Mouse (Mus musculus): ENCODE measurements around the gene Adh1. TPM values are rescaled to one million over a fixed set of nuclear protein-coding genes. Genes with fewer than 3 reads are reported as not detected.

Adh1 gene
- polyA plus RNA-seq, 1 experiment from 2014 or later, result 1.3 TPM

- no peaks in the 10 kb centered on the region for H3K4me1 ChIP-seq (ENCODE audit: control insufficient read depth, insufficient read depth, low read length)
- no peak overlapping the region for H3K4me2 ChIP-seq (ENCODE audit: low read depth, severe bottlenecking)
- H3K9ac ChIP-seq (ENCODE audit: low read length), result no peak overlapping the region
- no peaks in the 10 kb centered on the region for H3K36me3 ChIP-seq (ENCODE audit: control insufficient read depth, insufficient read depth, low read length)
- no peak overlapping the region for H3K4me3 ChIP-seq (ENCODE audit: low read depth, low read length)
- H3K27ac ChIP-seq (replicated peaks; ENCODE audit: low read depth, low read length), result no peak overlapping the region
- no peaks in the 10 kb centered on the region for H3K9me3 ChIP-seq (ENCODE audit: control insufficient read depth, low read length)
- WGBS, result 91% methylated on average over 17 of the region's 17 CpGs
- DNase-seq (ENCODE audit: low spot score) (no peak), ATAC-seq (ENCODE audit: insufficient number of reproducible peaks, low FRiP score, low TSS enrichment, low read depth) (no peak)
- H3K27me3 ChIP-seq (ENCODE audit: control insufficient read depth, insufficient read depth, low read length), result no peaks in the 10 kb centered on the region
Observed at GRCm38 (mm10) chr3:138325001-138325400, 64.2 kb downstream of the Adh1 start.

- 90% methylated on average over 6 of the region's 6 CpGs for WGBS
- ATAC-seq (ENCODE audit: insufficient number of reproducible peaks, low FRiP score, low TSS enrichment, low read depth), result no peak
Observed at GRCm38 (mm10) chr3:138325466-138325865, 64.7 kb downstream of the Adh1 start.

GRCm38 (mm10) chr3:138333910-138334309 is 73.1 kb downstream of the Adh1 start:
- no peak overlapping the region for H3K27ac ChIP-seq (replicated peaks; ENCODE audit: low read depth, low read length)
- ATAC-seq (ENCODE audit: insufficient number of reproducible peaks, low FRiP score, low TSS enrichment, low read depth) (no peak), DNase-seq (ENCODE audit: low spot score) (no peak)
- H3K9ac ChIP-seq (ENCODE audit: low read length), result no peak overlapping the region
- WGBS, result 86% methylated on average over 8 of the region's 8 CpGs
- no peaks in the 10 kb centered on the region for H3K4me1 ChIP-seq (ENCODE audit: control insufficient read depth, insufficient read depth, low read length)
- H3K27me3 ChIP-seq (ENCODE audit: control insufficient read depth, insufficient read depth, low read length), result no peaks in the 10 kb centered on the region
- H3K36me3 ChIP-seq (ENCODE audit: control insufficient read depth, insufficient read depth, low read length), result no peaks in the 10 kb centered on the region
- no peak overlapping the region for H3K4me2 ChIP-seq (ENCODE audit: low read depth, severe bottlenecking)
- H3K4me3 ChIP-seq (ENCODE audit: low read depth, low read length), result no peak overlapping the region
- no peaks in the 10 kb centered on the region for H3K9me3 ChIP-seq (ENCODE audit: control insufficient read depth, low read length)

More at GRCm38 (mm10) chr3:138325466-138325865, 64.7 kb downstream of the Adh1 start:
- Histone ChIP-seq H3K27ac (replicated peaks; ENCODE audit: low read depth, low read length) (no peak overlapping the region), H3K9ac (ENCODE audit: low read length) (no peak overlapping the region), H3K4me2 (ENCODE audit: low read depth, severe bottlenecking) (no peak overlapping the region), H3K4me1 (ENCODE audit: control insufficient read depth, insufficient read depth, low read length) (no peaks in the 10 kb centered on the region), H3K4me3 (ENCODE audit: low read depth, low read length) (no peak overlapping the region), H3K9me3 (ENCODE audit: control insufficient read depth, low read length) (no peaks in the 10 kb centered on the region), H3K27me3 (ENCODE audit: control insufficient read depth, insufficient read depth, low read length) (no peaks in the 10 kb centered on the region), H3K36me3 (ENCODE audit: control insufficient read depth, insufficient read depth, low read length) (no peaks in the 10 kb centered on the region)
- DNase-seq (ENCODE audit: low spot score), result no peak

GRCm38 (mm10) chr3:138334320-138334719 is 73.5 kb downstream of the Adh1 start:
- H3K9ac ChIP-seq (ENCODE audit: low read length), result no peak overlapping the region
- no peaks in the 10 kb centered on the region for H3K4me1 ChIP-seq (ENCODE audit: control insufficient read depth, insufficient read depth, low read length)
- WGBS, result 60% methylated on average over 4 of the region's 4 CpGs
- H3K4me3 ChIP-seq (ENCODE audit: low read depth, low read length), result no peak overlapping the region
- no peak for DNase-seq (ENCODE audit: low spot score)
- no peaks in the 10 kb centered on the region for H3K9me3 ChIP-seq (ENCODE audit: control insufficient read depth, low read length)
- H3K27ac ChIP-seq (replicated peaks; ENCODE audit: low read depth, low read length), result no peak overlapping the region
- H3K36me3 ChIP-seq (ENCODE audit: control insufficient read depth, insufficient read depth, low read length), result no peaks in the 10 kb centered on the region
- ATAC-seq (ENCODE audit: insufficient number of reproducible peaks, low FRiP score, low TSS enrichment, low read depth), result no peak
- no peaks in the 10 kb centered on the region for H3K27me3 ChIP-seq (ENCODE audit: control insufficient read depth, insufficient read depth, low read length)
- no peak overlapping the region for H3K4me2 ChIP-seq (ENCODE audit: low read depth, severe bottlenecking)

- no peaks in the 10 kb centered on the region for H3K36me3 ChIP-seq (ENCODE audit: control insufficient read depth, insufficient read depth, low read length)
- H3K4me3 ChIP-seq (ENCODE audit: low read depth, low read length), result no peak overlapping the region
- no peaks in the 10 kb centered on the region for H3K9me3 ChIP-seq (ENCODE audit: control insufficient read depth, low read length)
- ATAC-seq (ENCODE audit: insufficient number of reproducible peaks, low FRiP score, low TSS enrichment, low read depth) (no peak), DNase-seq (ENCODE audit: low spot score) (no peak)
- H3K27ac ChIP-seq (replicated peaks; ENCODE audit: low read depth, low read length), result no peak overlapping the region
- H3K27me3 ChIP-seq (ENCODE audit: control insufficient read depth, insufficient read depth, low read length), result no peaks in the 10 kb centered on the region
- 97% methylated on average over 1 of the region's 1 CpGs for WGBS
- H3K4me1 ChIP-seq (ENCODE audit: control insufficient read depth, insufficient read depth, low read length), result no peaks in the 10 kb centered on the region
- H3K9ac ChIP-seq (ENCODE audit: low read length), result no peak overlapping the region
- no peak overlapping the region for H3K4me2 ChIP-seq (ENCODE audit: low read depth, severe bottlenecking)
Observed at GRCm38 (mm10) chr3:138335566-138335965, 74.8 kb downstream of the Adh1 start.

GRCm38 (mm10) chr3:138336104-138336754 is 75.4 kb downstream of the Adh1 start:
- 55% methylated on average over 3 of the region's 3 CpGs for WGBS

More at GRCm38 (mm10) chr3:138336104-138336754, 75.4 kb downstream of the Adh1 start:
- DNase-seq (ENCODE audit: low spot score), result no peak
- ATAC-seq (ENCODE audit: insufficient number of reproducible peaks, low FRiP score, low TSS enrichment, low read depth), result no peak
- Histone ChIP-seq H3K9me3 (ENCODE audit: control insufficient read depth, low read length) (no peaks in the 10 kb centered on the region), H3K4me2 (ENCODE audit: low read depth, severe bottlenecking) (no peak overlapping the region), H3K27ac (replicated peaks; ENCODE audit: low read depth, low read length) (no peak overlapping the region), H3K27me3 (ENCODE audit: control insufficient read depth, insufficient read depth, low read length) (no peaks in the 10 kb centered on the region), H3K36me3 (ENCODE audit: control insufficient read depth, insufficient read depth, low read length) (no peaks in the 10 kb centered on the region), H3K4me1 (ENCODE audit: control insufficient read depth, insufficient read depth, low read length) (no peaks in the 10 kb centered on the region), H3K9ac (ENCODE audit: low read length) (no peak overlapping the region), H3K4me3 (ENCODE audit: low read depth, low read length) (no peak overlapping the region)

Other genes with a start within 250 kb of the Adh1 start
- gene 1110002E22Rik, start 195.9 kb upstream of the Adh1 start, polyA plus RNA-seq (2014; fragmentation: Nextera tagmentation; extraction: Ambion mirVana), result 0.16 and 0.18 TPM in 2 replicates
- not detected in 2 replicates for gene Gm5105, start 193.6 kb upstream of the Adh1 start, polyA plus RNA-seq (2014; fragmentation: Nextera tagmentation; extraction: Ambion mirVana)
- 18.0 and 20.3 TPM in 2 replicates for gene Trmt10a, start 117.5 kb upstream of the Adh1 start, polyA plus RNA-seq (2014; fragmentation: Nextera tagmentation; extraction: Ambion mirVana)
- gene Mttp, start 116.0 kb upstream of the Adh1 start, polyA plus RNA-seq (2014; fragmentation: Nextera tagmentation; extraction: Ambion mirVana), result 8.2 and 9.1 TPM in 2 replicates
- not detected in 2 replicates for gene 4930579F01Rik, start 67.2 kb upstream of the Adh1 start, polyA plus RNA-seq (2014; fragmentation: Nextera tagmentation; extraction: Ambion mirVana)
- not detected in 2 replicates for gene Adh7, start 43.2 kb upstream of the Adh1 start, polyA plus RNA-seq (2014; fragmentation: Nextera tagmentation; extraction: Ambion mirVana)
- not detected in 2 replicates for gene Adh6a, start 52.3 kb downstream of the Adh1 start, polyA plus RNA-seq (2014; fragmentation: Nextera tagmentation; extraction: Ambion mirVana)
- 0.45 and 0.87 TPM in 2 replicates for gene Adh6b, start 80.8 kb downstream of the Adh1 start, polyA plus RNA-seq (2014; fragmentation: Nextera tagmentation; extraction: Ambion mirVana)
- gene Adh4, start 154.5 kb downstream of the Adh1 start, polyA plus RNA-seq (2014; fragmentation: Nextera tagmentation; extraction: Ambion mirVana), result not detected in 2 replicates
- gene Adh5, start 182.1 kb downstream of the Adh1 start, polyA plus RNA-seq (2014; fragmentation: Nextera tagmentation; extraction: Ambion mirVana), result 243 and 245 TPM in 2 replicates
- 52.4 and 55.3 TPM in 2 replicates for gene Metap1, start 228.5 kb downstream of the Adh1 start, polyA plus RNA-seq (2014; fragmentation: Nextera tagmentation; extraction: Ambion mirVana)